Mouse (Mus musculus): Measurements from ENCODE around the gene Plcl1. TPM values are rescaled to one million over a fixed set of nuclear protein-coding genes. Genes with fewer than 3 reads are reported as not detected.
"Not testable (repeated sequence)": the region's sequence is repeated elsewhere in the genome, so short reads cannot be mapped to it uniquely, and the experiment has no call there.

Gene Plcl1
- polyA plus RNA-seq, 1 experiment from 2014 or later = 1.7 TPM

DNA sequence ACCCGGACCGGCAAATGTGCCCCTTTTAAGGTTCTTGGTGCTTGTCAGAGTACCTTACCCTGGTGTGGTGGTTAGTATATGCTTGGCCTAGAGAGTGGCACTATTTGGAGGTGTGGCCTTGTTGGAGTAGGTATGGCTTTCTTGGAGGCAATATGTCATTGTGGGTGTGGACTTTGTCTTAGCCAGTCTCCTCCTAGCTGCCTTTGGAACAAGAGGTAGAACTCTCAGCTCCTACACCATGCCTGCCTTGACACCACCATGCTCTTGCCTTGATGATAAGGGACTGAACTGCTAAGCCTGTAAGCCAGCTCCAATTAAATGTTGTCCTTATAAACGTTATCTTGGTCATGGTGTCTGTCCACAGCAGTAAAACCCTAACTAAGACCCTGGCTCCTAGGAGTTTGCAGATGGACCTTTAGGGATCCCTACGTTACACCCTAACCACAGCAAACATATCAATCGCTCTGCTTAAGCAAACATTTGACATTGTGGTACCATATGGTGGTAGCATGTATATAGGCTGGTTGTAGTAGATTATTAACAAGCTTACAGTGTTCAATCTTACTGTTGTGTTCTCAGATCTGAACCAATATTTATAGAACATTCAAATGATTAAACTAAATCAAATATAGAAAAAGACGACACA, 39.4 kb downstream of the Plcl1 start:
- Histone ChIP-seq H3K4me1 (no peaks in the 10 kb centered on the region), H3K4me2 (replicated peaks) (no peak overlapping the region), H3K27ac (no peak overlapping the region), H3K36me3 (no peaks in the 10 kb centered on the region), H3K9me3 (no peaks in the 10 kb centered on the region), H3K9ac (no peak overlapping the region), H3K4me3 (no peak overlapping the region), H3K27me3 (no peaks in the 10 kb centered on the region)
- WGBS = 86% methylated on average over 6 of the region's 6 CpGs
- ATAC-seq (ENCODE audit: insufficient number of reproducible peaks, insufficient read depth, low FRiP score, low TSS enrichment) = no peak

GRCm38 (mm10) chr1:55445689-55446044, 39.9 kb downstream of the Plcl1 start:
- no peak overlapping the region for H3K4me2 ChIP-seq (replicated peaks)
- no peak overlapping the region for H3K4me3 ChIP-seq
- ATAC-seq (ENCODE audit: insufficient number of reproducible peaks, insufficient read depth, low FRiP score, low TSS enrichment) = no peak
- H3K36me3 ChIP-seq = no peaks in the 10 kb centered on the region
- H3K4me1 ChIP-seq = no peaks in the 10 kb centered on the region
- H3K9ac ChIP-seq = no peak overlapping the region
- H3K27ac ChIP-seq = no peak overlapping the region
- no peaks in the 10 kb centered on the region for H3K9me3 ChIP-seq
- H3K27me3 ChIP-seq = no peaks in the 10 kb centered on the region
- 65% methylated on average over 3 of the region's 3 CpGs for WGBS

- no peaks in the 10 kb centered on the region for H3K36me3 ChIP-seq
- H3K4me1 ChIP-seq = no peaks in the 10 kb centered on the region
- no peak for ATAC-seq (ENCODE audit: insufficient number of reproducible peaks, insufficient read depth, low FRiP score, low TSS enrichment)
- H3K4me2 ChIP-seq (replicated peaks) = no peak overlapping the region
- 86% methylated on average over 5 of the region's 5 CpGs for WGBS
- no peak overlapping the region for H3K9ac ChIP-seq
- H3K27ac ChIP-seq = no peak overlapping the region
- H3K4me3 ChIP-seq = no peak overlapping the region
- no peaks in the 10 kb centered on the region for H3K9me3 ChIP-seq
- no peaks in the 10 kb centered on the region for H3K27me3 ChIP-seq
Observed at GRCm38 (mm10) chr1:55446273-55446672, 40.6 kb downstream of the Plcl1 start.

- Histone ChIP-seq H3K36me3 (no peaks in the 10 kb centered on the region), H3K9ac (no peak overlapping the region), H3K4me3 (no peak overlapping the region), H3K9me3 (no peaks in the 10 kb centered on the region), H3K27ac (no peak overlapping the region), H3K4me1 (no peaks in the 10 kb centered on the region), H3K4me2 (replicated peaks) (no peak overlapping the region), H3K27me3 (no peaks in the 10 kb centered on the region)
- ATAC-seq (ENCODE audit: insufficient number of reproducible peaks, insufficient read depth, low FRiP score, low TSS enrichment) = no peak
- WGBS = 83% methylated on average over 2 of the region's 2 CpGs
Observed at GRCm38 (mm10) chr1:55446876-55447275, 41.2 kb downstream of the Plcl1 start.

DNA sequence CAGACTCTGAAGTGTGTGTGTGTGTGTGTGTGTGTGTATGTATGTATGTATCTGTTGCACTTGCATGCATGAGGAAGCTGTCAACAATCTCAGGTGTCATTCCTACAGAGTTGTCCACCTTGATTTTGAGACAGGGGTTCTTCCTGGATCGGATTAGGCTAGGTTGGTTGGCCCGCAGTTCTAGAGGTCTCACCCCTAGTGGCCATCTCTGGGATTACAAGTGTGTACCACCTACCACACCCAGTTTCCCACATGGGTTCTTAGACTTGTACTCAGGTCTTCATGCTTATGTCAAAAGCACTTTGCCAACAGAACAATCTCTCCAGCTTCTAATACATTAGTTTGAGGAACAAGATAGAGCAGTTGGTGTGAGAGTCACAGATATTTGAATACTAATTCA, 41.9 kb downstream of the Plcl1 start:
- H3K27me3 ChIP-seq = no peaks in the 10 kb centered on the region
- H3K4me2 ChIP-seq (replicated peaks) = no peak overlapping the region
- H3K4me1 ChIP-seq = no peaks in the 10 kb centered on the region
- H3K27ac ChIP-seq = no peak overlapping the region
- H3K9me3 ChIP-seq = no peaks in the 10 kb centered on the region
- no peak overlapping the region for H3K9ac ChIP-seq
- H3K4me3 ChIP-seq = no peak overlapping the region
- 71% methylated on average over 2 of the region's 2 CpGs for WGBS
- H3K36me3 ChIP-seq = no peaks in the 10 kb centered on the region
- no peak for ATAC-seq (ENCODE audit: insufficient number of reproducible peaks, insufficient read depth, low FRiP score, low TSS enrichment)

DNA sequence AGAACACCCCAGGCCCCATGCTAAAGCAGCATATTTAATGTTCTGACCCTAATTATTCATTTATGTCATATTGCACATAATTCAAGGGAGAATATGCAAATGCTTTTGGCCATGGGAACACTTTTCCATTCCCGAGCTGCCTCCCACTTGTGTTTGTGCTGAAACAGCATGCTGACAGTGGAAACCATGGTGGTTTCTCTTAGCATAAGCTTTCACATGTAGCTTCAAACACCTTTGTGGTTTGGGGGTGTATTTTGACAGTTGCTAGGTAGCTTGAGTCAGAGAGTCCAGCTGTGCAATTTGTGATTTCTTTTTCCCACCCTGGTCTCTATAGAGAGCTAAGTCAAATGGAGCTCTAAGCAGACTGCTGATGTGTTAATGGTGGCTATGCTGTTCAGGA, 42.4 kb downstream of the Plcl1 start:
- Histone ChIP-seq H3K9me3 (no peaks in the 10 kb centered on the region), H3K4me1 (no peaks in the 10 kb centered on the region), H3K4me2 (replicated peaks) (no peak overlapping the region), H3K27me3 (no peaks in the 10 kb centered on the region), H3K4me3 (no peak overlapping the region), H3K36me3 (no peaks in the 10 kb centered on the region), H3K9ac (no peak overlapping the region), H3K27ac (no peak overlapping the region)
- 71% methylated on average over 1 of the region's 1 CpGs for WGBS
- ATAC-seq (ENCODE audit: insufficient number of reproducible peaks, insufficient read depth, low FRiP score, low TSS enrichment) = no peak

DNA sequence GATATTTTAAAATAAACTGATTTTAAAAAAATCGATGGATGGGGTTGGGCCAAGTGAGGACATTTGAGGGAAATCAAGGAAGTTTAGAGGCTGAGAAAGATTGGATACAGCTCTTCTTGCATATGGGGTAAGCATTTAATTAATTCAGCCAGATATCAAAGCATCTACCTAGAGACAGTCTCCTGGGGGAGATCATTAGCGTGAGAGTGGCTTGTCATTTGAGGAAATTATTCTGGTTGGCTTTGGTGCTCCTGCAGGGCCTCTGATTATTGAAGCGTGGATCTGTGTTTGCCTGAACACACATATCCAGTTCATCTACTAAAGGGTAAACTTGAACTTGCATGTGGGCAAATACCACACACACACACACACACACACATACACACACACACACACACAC, 44.1 kb downstream of the Plcl1 start:
- no peaks in the 10 kb centered on the region for H3K36me3 ChIP-seq
- no peak overlapping the region for H3K9ac ChIP-seq
- no peak overlapping the region for H3K4me2 ChIP-seq (replicated peaks)
- WGBS = 74% methylated on average over 3 of the region's 3 CpGs
- H3K27ac ChIP-seq = no peak overlapping the region
- H3K4me1 ChIP-seq = no peaks in the 10 kb centered on the region
- no peaks in the 10 kb centered on the region for H3K27me3 ChIP-seq
- H3K9me3 ChIP-seq = no peaks in the 10 kb centered on the region
- no peak for ATAC-seq (ENCODE audit: insufficient number of reproducible peaks, insufficient read depth, low FRiP score, low TSS enrichment)
- no peak overlapping the region for H3K4me3 ChIP-seq

DNA sequence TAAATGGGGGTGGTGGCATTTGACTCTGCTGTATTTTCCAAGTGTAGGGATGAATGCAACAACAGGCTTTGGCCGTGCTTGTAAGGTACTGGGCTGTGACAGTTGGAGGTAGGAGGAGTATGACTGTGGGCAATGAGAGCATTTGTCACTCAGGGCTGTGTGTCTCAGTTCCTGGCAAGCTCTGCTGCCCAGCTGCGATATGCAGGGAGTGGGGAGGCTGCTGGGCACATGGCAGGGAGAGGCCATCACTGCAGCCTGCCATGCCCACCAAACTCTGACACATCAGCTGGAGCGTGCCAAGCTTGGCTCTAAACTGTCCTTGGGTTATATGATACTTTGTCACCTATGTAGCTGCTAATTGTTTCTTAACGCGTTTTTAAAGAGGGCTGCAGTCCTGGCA, 48.4 kb downstream of the Plcl1 start:
- ATAC-seq (ENCODE audit: insufficient number of reproducible peaks, insufficient read depth, low FRiP score, low TSS enrichment) = no peak
- Histone ChIP-seq H3K27me3 (no peaks in the 10 kb centered on the region), H3K4me2 (replicated peaks) (no peak overlapping the region), H3K27ac (no peak overlapping the region), H3K9me3 (no peaks in the 10 kb centered on the region), H3K9ac (no peak overlapping the region), H3K4me3 (no peak overlapping the region), H3K36me3 (no peaks in the 10 kb centered on the region), H3K4me1 (no peaks in the 10 kb centered on the region)
- WGBS = 75% methylated on average over 5 of the region's 5 CpGs

GRCm38 (mm10) chr1:55462301-55462700, 56.6 kb downstream of the Plcl1 start:
- no peak overlapping the region for H3K4me3 ChIP-seq
- no peak overlapping the region for H3K9ac ChIP-seq
- no peak overlapping the region for H3K4me2 ChIP-seq (replicated peaks)
- H3K36me3 ChIP-seq = no peaks in the 10 kb centered on the region
- no peaks in the 10 kb centered on the region for H3K27me3 ChIP-seq
- no peak for ATAC-seq (ENCODE audit: insufficient number of reproducible peaks, insufficient read depth, low FRiP score, low TSS enrichment)
- no peaks in the 10 kb centered on the region for H3K9me3 ChIP-seq
- 77% methylated on average over 5 of the region's 5 CpGs for WGBS
- no peaks in the 10 kb centered on the region for H3K4me1 ChIP-seq
- no peak overlapping the region for H3K27ac ChIP-seq

GRCm38 (mm10) chr1:55473756-55474155, 68.0 kb downstream of the Plcl1 start:
- H3K4me2 ChIP-seq (replicated peaks) = no peak overlapping the region
- H3K4me3 ChIP-seq = no peak overlapping the region
- no peak overlapping the region for H3K27ac ChIP-seq
- ATAC-seq (ENCODE audit: insufficient number of reproducible peaks, insufficient read depth, low FRiP score, low TSS enrichment) = no peak
- H3K36me3 ChIP-seq = no peaks in the 10 kb centered on the region
- 81% methylated on average over 9 of the region's 9 CpGs for WGBS
- H3K4me1 ChIP-seq = no peaks in the 10 kb centered on the region
- H3K9me3 ChIP-seq = no peaks in the 10 kb centered on the region
- no peak overlapping the region for H3K9ac ChIP-seq
- no peaks in the 10 kb centered on the region for H3K27me3 ChIP-seq

DNA sequence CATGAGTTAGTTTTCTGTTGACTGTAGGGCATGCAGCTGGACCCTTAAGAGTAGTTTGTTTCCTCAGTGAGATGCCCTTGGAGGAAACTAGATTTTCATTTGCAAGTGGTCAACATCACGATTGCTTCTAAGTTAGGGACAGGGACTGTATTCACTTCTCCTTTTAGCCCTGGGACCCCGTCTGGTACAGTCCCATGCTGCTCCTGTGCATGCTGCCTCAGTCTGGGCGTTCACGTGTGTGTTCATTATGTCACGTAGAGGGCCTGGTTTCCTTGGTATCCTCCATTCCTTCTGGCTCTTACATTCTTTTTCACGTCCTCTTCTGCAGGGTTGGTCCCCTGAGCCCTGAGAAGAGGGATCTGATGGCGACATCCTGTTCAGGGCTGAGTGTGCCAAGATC, 69.3 kb downstream of the Plcl1 start:
- Histone ChIP-seq H3K9me3 (no peaks in the 10 kb centered on the region), H3K9ac (no peak overlapping the region), H3K4me3 (no peak overlapping the region), H3K36me3 (no peaks in the 10 kb centered on the region), H3K27ac (no peak overlapping the region), H3K4me1 (no peaks in the 10 kb centered on the region), H3K4me2 (replicated peaks) (no peak overlapping the region), H3K27me3 (no peaks in the 10 kb centered on the region)
- ATAC-seq (ENCODE audit: insufficient number of reproducible peaks, insufficient read depth, low FRiP score, low TSS enrichment) = no peak
- WGBS = 85% methylated on average over 7 of the region's 7 CpGs

GRCm38 (mm10) chr1:55487371-55487770, 81.7 kb downstream of the Plcl1 start:
- not testable (repeated sequence) for H3K4me1 ChIP-seq; H3K36me3 ChIP-seq; H3K27me3 ChIP-seq; ATAC-seq (ENCODE audit: insufficient number of reproducible peaks, insufficient read depth, low FRiP score, low TSS enrichment); H3K4me3 ChIP-seq; H3K4me2 ChIP-seq (replicated peaks); H3K27ac ChIP-seq; H3K9me3 ChIP-seq; H3K9ac ChIP-seq
- WGBS = 84% methylated on average over 10 of the region's 10 CpGs

DNA sequence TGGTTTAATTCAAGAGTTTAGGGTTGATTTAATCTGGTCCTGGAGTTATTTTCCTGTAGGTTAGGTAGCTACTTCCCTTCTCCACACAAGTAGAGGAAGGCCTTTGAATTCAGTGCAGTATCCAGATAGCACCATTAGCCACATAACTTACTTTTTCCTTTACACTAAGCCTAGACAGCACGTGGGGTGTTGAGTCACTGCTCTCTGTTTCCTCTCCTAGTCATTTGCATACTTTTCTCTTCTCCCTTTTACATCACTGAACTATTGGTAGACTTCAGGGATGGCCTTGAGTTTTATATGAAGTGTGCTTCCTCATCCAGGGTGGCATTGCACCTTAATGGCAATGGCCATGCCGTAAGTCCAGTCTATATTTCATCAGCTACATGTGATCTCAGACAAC, 82.5 kb downstream of the Plcl1 start:
- 88% methylated on average over 2 of the region's 2 CpGs for WGBS
- H3K27ac ChIP-seq = no peak overlapping the region

More for the DNA sequence above, 82.5 kb downstream of the Plcl1 start:
- Histone ChIP-seq H3K27me3 (no peaks in the 10 kb centered on the region), H3K36me3 (no peaks in the 10 kb centered on the region), H3K9me3 (no peaks in the 10 kb centered on the region), H3K4me1 (no peaks in the 10 kb centered on the region), H3K9ac (no peak overlapping the region), H3K4me2 (replicated peaks) (no peak overlapping the region), H3K4me3 (no peak overlapping the region)
- ATAC-seq (ENCODE audit: insufficient number of reproducible peaks, insufficient read depth, low FRiP score, low TSS enrichment) = no peak
